Mouse (Mus musculus): ENCODE data around the gene Rec8.

Gene Rec8

GRCm38 (mm10) chr14:55617822-55618221, at the start of gene Rec8:
Gene Rec8, plus strand, starts transcription at chr14:55618037.
- DNase-seq, result no peak

GRCm38 (mm10) chr14:55570588-55570987, 47.2 kb upstream of the Rec8 start:
- no peak for DNase-seq

GRCm38 (mm10) chr14:55571760-55572159, 46.1 kb upstream of the Rec8 start:
- no peak for DNase-seq

GRCm38 (mm10) chr14:55575302-55575701, 42.5 kb upstream of the Rec8 start, which contains the start of gene Fitm1:
Gene Fitm1, plus strand, starts transcription at chr14:55575617.
- DNase-seq, result no peak

GRCm38 (mm10) chr14:55575711-55576110, 42.1 kb upstream of the Rec8 start:
- DNase-seq, result no peak

- DNase-seq, result no peak
These were observed 41.5 kb upstream of the Rec8 start for GRCm38 (mm10) chr14:55576376-55576775.

- peak; percentile 87 for DNase-seq
These were observed 39.8 kb upstream of the Rec8 start, which contains the start of gene Psme1 for GRCm38 (mm10) chr14:55577871-55578667. Gene Psme1, plus strand, starts transcription at chr14:55578123.

- DNase-seq, result no peak
These were observed 39.1 kb upstream of the Rec8 start for GRCm38 (mm10) chr14:55578668-55579269.

- no peak for DNase-seq
These were observed 38.0 kb upstream of the Rec8 start for GRCm38 (mm10) chr14:55579511-55580496.

GRCm38 (mm10) chr14:55580731-55581130, 37.1 kb upstream of the Rec8 start:
- DNase-seq, result no peak

GRCm38 (mm10) chr14:55581981-55582681, 35.7 kb upstream of the Rec8 start:
- no peak for DNase-seq

GRCm38 (mm10) chr14:55584303-55584701, 33.5 kb upstream of the Rec8 start:
- DNase-seq, result no peak

- DNase-seq, result peak; percentile 48
These were observed 32.9 kb upstream of the Rec8 start, which contains the start of gene Emc9 for GRCm38 (mm10) chr14:55584702-55585565. Gene Emc9, minus strand, starts transcription at chr14:55585302.

- DNase-seq, result peak; percentile 35
These were observed 32.3 kb upstream of the Rec8 start for GRCm38 (mm10) chr14:55585566-55585960.

GRCm38 (mm10) chr14:55586149-55586548, 31.7 kb upstream of the Rec8 start:
- no peak for DNase-seq

- no peak for DNase-seq
These were observed 28.6 kb upstream of the Rec8 start for GRCm38 (mm10) chr14:55589271-55589670.

GRCm38 (mm10) chr14:55589771-55590448, 27.9 kb upstream of the Rec8 start:
- DNase-seq, result no peak

GRCm38 (mm10) chr14:55590748-55591330, 27.0 kb upstream of the Rec8 start, which contains the start of gene Psme2:
Gene Psme2, minus strand, starts transcription at chr14:55591113.
- peak; percentile 73 for DNase-seq

GRCm38 (mm10) chr14:55591331-55591891, 26.4 kb upstream of the Rec8 start, which contains the start of gene Rnf31:
Gene Rnf31, plus strand, starts transcription at chr14:55591708.
- DNase-seq, result peak; percentile 87

- DNase-seq, result no peak
These were observed 25.6 kb upstream of the Rec8 start for GRCm38 (mm10) chr14:55592226-55592625.
